Mouse (Mus musculus) megakaryocyte, adult 5-6 weeks (primary cell): ENCODE measurements around the gene Mpig6b. TPM values are rescaled to one million over a fixed set of nuclear protein-coding genes. Genes with fewer than 3 reads are reported as not detected.
"Not testable (repeated sequence)": the region's sequence is repeated elsewhere in the genome, so short reads cannot be mapped to it uniquely, and the experiment has no call there.

Experiments used
- ATAC-seq: 2 replicates; pipeline ENCODE4 v1.8.0; 2016; ENCODE audit warnings: mild to moderate bottlenecking, inconsistent platforms; ENCODE audit not compliant: poor library complexity, severe bottlenecking
- total RNA-seq, 2 experiments: library from RNA; stranded (forward) in 1 of 2; stranded (reverse) in 1 of 2; fragments of 153-499, 151-499 nt in 1 of 2; fragments of 221-1000, 200-1000 nt in 1 of 2; gene quantifications; 2 replicates each; pipeline versions ENCODE4 v1.2.3 to v1.2.4; 2015 to 2017

Gene Mpig6b
- total RNA-seq, 2 experiments from 2014 or later: not detected

DNA sequence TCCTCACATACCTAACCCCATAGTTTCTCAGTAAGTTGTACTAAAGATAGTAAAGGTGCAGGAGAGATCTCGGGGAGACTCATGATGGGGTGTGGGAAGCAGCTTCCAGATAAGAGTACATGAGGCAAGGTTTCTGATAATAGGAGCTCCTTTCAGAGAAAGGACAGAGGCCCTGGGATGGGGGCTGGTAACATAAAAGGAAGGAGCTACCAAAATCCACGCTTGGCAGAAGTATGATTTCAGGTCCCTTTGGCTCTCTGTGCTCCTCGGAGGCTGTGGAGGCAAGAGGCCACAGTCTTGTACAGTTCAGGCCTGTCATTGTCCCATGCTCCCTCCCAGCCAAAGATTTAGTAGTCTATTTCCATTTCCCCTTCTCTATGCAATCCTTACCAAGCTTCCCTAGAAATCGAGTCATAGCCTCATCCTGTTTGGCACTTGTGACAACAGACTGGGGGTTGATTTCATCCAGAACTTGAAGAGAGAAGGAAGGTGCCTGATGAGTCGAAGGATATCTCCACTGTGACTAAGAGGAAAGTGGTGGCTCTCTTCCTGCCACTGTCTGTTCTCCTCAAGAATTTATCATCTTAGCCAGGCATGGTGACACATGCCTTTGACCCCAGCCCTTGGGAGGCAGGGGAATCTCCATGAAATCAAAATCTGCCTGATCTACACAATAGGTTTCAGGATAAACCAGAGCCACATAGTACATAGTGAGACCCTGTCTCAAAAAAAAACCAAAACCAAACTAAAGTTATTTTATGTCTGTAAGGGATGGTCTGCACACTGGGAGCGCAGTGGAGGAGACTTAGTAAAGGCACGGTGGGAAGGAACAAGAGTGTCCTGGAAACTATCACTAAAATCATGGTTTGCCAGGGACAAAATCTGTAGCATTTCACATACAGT, 20.8 kb downstream of the Mpig6b start:
- no peak for ATAC-seq

DNA sequence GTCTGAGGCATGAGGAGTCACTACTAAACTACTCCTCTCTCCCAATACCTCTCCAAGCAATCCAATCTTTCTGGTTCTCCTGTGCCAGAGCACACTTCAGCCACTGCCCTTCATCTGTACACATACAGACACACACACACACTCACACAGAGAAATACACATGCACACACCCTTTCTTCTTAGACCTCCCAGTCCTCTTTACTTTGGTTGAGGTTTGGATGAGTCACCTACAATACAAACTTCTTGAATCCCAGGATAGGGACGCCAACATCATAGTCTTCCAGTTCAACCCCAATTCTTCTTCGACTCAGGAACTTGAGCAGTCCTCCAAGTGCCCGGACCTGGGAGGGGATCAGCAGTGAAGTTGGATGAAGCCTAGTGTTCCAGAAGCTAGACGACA, 22.2 kb downstream of the Mpig6b start:
- ATAC-seq: no peak

DNA sequence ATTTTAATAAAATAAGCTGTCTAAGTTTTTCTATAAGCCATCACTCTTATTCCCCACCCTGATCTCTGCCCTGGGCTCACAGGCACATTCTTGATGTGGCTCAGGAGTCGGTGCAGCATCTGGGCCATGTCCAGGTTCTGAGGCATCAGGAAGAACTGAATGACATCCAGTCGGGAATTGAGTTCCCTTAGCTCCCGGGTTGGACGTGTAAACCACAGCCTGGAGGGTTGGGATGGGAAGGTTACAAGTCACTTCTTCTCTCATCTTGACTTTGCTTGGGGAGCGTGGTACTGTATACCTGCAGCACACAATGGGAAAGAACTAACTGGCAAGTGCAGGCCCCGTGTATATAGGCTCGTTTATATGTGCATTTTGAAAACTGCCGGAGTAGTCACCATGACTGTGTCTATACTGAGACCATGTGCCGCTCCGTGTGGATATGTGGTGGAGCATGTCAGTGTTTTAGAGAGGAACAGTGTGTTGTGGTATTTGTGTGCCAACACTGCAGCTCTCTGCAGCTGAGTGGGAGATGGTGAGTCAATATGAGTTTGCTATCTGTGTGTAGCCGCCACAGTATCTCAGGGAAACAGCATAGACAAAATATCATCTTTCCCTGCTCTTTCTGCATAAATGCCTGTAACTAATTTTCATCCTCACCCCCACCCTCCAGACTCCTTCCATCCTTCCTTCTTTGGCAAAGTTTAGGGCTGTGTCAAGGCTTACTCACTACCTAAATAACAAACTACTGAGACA, 26.7 kb downstream of the Mpig6b start:
- no peak for ATAC-seq

DNA sequence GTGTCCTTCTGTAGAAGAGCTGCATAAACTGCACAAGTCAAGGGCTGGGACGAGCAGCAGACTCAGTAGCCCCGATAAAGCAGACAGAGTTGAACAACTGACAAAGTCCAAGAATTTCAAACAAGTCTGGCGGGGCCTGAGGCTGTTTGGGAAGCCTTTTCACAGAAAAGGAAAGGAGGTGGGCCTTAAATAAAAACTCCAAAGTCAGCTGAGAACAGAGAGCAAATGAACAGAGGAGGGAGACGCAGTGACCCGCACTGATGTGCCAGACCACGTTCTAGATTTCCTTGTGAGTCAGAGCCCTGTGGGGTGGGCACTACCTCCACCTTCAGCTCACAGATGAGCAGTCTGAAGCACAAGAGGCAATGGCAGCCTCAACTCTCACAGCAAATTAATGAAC, 31.1 kb downstream of the Mpig6b start:
- ATAC-seq: no peak

DNA sequence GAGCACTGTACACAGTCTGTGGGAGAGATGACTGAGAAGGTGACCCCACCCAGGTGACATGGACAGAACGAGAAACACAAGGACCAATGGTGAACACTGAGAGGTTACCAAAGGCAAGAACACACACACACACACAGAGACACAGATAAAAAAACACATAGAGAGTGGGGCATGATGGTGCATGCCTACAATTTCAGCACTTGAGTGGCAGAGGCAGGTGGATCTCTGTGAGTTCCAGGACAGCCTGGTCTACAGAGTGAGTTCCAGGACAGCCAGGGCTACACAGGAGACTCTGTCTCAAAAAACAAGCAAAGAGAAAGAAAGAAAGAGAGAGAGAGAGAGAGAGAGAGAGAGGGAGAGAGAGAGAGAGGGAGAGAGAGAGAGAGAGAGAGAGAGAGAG, 32.3 kb downstream of the Mpig6b start:
- ATAC-seq: not testable (repeated sequence)

DNA sequence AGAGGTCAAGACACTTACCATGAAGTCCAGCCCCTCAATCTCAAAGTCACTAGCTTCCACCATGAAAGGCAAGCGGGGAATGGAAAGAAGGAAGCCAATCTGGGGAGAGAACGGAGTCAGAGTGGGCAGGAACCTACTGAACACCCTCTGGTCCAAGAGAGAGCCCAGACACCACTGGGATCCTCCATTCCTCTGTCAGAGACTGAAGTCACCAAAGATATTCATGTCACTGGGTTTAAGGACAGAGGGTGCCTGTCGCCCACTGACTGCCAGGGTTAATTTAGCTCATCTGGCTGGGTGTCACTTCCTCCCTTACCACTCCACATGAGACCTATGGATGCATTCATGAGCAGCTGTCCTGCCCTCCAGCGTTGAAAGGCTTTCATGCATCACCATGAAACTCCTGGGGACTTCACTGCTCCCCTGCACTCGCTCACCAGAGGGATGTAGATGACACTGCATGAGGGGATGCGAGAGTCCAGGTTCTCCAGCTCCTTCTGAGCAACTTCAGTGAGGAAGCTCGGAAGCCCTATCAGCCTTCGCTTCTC, 33.6 kb downstream of the Mpig6b start:
- ATAC-seq: no peak

DNA sequence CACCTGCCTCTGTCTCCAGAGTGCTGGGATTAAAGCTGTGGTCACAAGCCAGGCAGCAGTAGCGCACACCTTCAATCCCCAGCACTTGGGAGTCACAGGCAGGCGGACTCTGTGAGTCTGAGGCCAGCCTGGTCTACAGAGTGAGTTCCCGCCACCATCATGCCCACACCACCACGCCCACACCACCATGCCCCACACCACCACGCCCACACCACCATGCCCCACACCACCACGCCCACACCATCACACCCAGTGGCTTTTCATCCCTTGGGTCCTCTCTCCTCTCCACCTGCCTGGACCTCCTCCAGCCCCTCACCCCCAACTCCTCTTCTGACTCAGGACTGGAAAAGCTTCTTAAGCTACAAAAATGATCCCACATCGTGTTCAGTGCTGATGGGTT, 34.1 kb downstream of the Mpig6b start:
- ATAC-seq: no peak

DNA sequence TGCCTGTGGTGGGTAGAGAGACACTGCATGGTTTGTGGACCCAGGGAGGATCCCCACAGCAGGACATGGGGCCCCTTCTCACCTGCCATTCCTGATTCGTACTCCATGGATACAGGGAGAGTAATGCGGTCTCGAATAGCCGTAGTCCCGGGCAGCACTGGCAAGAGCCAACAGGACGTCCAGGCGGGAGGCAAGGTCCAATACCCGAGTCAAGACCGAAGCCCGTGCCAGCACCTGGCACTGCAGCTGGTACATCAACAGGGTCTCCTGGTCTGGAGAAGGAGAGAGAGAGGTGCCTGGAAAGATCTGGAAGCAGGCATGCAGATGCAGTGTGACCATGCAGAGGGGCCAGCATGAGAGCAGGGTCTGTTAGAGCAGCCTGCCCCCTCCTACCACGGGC, 34.7 kb downstream of the Mpig6b start:
- ATAC-seq: no peak

DNA sequence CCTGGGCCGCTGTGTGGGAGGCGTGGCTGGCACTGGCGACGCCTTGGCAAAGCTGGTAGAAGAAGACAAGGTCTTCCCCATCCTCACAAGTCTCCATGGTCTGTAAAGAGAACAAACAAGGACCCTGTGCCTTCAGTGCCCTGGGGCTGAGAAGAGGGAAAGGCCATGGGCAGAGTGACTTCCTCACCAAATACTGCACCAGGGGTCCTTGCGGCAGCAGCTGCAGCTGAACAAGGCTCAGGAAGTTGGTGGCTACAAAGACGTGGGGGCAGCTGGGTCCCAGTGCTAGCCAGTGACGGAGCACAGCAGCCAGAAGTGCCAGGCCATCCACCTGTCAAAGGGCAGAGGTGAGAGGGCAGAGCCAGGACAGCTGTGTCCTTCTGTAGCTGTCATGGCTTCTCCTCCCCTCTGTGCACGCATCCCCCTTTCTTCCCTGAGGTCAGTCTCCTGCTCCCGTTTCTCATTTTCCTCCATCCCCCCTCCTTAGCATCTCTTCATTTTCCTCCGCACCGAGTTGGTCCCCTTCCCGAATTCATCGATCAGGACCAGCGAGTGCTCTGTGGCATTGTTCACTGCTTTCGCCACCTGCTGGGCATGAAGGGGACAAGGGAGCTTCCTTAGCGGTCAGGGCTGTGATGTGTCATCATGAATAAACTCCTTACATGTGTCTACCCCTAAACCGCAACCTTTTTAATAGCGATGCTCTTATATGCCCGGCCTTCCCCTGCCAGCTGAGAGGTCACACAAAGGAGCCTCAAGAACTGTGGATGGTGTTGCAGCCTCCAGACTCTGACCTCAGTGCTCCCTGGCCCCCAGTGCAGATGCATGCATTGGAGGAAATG, 36.1 kb downstream of the Mpig6b start:
- ATAC-seq: peak; percentile 78

DNA sequence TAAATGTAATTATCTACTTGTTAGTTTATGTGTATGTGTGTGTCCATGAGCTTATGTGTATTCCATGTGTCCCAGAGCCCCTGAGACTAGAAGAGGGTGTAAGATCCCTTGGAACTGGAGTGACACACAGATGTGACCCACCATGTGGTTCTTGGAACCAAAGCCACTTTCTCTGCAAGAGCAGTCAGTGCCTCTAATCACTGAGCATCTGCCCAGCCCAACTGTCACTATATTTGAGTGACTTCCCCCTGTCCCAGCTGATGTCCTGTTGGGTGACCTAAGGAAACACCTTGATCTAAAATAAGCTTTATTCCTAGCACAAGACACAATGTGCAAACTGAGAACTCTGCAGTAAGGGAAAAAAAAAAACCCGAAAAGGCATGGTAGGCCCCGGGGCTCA, 37.7 kb downstream of the Mpig6b start:
- no peak for ATAC-seq

DNA sequence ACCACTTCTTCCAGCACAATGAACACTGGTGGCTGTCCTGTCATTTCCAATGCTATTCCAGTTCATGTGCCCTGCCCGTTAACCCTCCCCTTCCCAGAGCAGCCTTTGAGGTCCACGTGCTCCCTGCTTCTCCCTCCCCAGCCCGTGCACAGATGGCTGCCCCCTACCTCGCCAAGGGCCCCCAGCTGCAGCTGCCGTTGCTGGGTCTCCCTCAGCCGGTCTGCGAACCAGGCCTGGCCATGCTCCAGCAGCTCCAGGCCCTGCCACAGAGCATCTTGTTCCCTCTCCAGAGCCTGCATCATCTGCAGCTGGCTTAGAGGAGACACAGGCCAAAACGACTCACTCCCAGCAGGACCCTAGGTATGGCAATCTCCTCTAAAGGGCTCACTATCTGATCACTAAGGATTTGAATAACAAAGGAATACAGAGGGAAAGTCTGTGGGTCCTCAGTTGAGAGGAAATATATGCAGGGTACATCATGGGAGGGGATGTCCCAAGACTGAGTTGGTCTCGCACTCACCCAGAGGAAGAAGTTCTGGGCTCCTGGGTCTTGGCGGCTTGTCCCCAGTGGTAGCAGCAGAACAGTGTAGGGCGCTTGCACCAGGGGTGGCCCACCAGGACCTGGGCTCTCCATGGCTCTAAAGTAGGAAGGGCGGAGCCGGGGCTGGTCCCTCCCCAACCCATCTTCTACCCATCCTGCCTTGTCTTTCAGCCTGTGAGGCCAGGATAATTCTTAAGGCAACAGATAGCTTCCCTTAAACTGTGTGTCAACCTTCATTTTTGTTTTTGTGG, 38.5 kb downstream of the Mpig6b start, which contains the start of gene Sapcd1:
Gene Sapcd1 (minus strand): TSS at position 740 of the 792 bp plus-strand sequence.
- ATAC-seq: no peak

DNA sequence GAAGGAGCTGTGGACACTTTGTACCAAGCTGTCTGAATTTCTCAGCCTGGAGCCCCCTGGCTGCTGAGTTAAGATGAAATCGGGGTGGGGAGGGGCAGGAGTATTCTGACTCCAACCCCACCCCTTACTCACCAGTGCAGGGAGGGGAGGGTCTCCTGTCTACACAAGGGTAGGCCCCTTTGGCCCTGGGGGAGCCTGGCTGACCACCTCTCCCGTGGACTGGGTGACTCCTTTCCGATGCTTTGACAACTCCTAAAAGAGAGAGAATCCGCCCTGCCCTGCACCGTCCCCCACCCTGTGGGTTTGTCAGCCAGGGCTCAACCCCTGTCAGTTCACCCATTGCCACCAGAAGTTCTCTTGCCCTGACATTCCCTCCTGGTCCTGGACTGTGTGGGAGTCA, 39.8 kb downstream of the Mpig6b start:
- ATAC-seq: no peak

DNA sequence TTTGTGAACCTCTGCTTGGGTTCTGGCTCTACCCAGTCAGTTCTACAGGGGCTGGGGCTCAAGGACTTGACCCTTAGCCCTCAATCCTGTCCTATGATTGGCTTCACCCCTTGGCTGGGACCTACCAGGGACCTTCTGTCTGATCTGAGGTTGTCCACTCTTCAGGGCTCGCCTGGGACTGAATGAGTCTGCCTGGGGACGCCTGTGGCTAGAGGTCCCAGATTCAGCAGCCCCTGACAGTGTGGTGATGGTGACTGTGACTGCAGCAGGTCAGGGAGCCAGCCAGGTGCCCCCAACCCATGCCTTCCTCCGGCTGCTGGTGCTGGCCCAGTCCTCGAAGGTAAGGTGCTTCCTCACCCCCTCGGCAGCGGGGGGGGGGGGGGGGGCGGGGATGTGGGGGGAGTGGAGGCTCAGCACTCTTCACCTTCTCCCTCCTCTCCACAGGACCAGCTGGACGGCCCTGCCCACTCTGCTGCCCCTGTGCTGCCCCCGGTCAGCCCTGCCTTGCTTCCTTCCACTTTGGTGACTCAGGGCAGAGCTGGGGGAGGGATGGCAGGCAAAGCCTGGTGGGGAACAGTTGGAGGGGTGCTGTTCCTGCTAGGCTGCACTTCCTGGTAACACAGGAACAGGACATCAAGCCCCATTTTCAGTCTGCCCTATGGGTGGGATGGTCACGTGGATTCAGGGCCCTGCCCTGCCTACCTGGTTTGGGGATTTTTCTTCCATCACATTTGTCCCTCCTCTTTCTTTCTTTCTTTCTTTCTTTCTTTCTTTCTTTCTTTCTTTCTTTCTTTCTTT, 41.1 kb downstream of the Mpig6b start:
- ATAC-seq: no peak

DNA sequence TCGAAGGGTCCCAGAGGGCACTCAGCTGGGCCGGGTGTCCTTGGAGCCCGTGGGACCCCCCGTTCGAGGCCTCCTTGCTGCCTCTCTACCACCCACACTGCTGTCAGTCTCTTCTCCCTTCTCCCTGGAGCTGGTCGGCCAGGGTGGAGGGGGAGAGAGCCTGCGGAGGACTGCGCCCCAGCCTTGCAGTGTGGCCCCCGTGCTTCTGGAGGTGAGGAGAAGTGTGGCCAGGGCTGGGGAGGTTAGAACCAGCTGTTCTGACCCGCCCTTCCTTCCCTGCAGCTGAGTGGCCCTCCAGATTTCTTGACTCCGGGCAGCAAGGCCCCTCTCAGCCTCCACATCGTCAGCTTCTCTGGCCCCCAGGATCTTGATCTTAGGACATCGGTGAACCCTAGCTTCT, 41.7 kb downstream of the Mpig6b start:
- ATAC-seq: no peak

DNA sequence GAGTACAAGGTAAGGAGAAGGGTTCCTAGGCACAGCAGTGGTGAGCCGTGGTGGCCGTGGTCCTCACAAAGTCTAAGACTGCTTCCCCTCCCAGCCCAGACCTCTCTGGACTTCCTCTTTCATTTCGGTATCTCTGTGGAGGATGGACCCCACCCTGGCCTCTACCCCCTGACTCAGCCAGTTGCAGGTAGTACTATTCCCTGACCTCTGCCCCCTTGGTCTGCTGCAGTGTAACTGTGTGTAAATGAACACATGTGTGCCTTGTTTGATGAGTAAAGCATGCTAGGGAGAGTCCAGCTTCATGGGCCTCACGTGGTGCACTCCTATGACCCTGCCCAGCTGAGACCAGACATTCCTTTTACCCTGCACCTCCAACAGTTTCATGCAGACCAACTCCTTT, 42.2 kb downstream of the Mpig6b start:
- peak; percentile 83 for ATAC-seq

DNA sequence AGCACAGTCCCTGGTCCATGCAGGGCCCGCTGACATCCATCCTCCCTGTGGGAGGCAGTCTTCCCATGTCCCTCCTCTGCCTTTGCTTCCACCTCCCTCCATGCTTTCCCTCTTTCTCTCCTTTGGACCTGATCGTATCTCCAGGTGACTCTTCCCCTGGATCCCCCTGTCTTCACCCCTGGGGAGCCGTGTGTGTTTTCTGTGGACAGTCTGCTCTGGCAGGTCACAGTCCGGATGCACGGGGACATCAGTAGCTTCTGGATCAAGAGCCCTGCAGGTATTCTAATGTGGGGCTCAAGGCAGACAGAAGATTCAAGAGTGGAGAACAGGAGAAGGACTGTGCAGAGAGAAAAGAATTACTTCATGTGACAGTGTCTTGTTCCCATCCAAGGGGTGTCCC, 42.8 kb downstream of the Mpig6b start:
- ATAC-seq: no peak

DNA sequence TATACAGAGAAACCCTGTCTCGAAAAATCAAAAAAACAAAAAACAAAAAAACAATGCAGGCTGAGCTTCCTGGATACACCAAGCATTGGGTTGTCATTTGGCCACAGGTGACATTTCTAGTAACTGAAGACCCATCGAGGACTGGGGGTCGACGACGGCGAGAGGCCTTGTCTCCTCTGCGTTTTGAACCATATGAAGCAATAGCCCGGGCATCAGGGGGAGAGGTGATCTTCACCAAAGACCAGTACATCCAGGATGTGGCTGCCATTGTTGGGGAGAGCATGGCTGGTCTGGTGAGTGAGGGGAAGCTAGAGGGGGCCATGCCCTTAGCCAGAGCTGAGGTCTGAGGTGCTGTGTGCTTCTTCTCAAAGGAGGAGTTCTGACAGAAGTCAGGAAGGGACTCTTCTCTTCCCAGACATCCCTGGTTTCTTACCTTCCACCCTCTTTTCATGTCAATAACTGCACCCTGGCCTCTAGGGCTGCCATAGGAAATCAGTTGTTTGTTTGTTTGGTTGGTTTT, 43.4 kb downstream of the Mpig6b start:
- no peak for ATAC-seq

DNA sequence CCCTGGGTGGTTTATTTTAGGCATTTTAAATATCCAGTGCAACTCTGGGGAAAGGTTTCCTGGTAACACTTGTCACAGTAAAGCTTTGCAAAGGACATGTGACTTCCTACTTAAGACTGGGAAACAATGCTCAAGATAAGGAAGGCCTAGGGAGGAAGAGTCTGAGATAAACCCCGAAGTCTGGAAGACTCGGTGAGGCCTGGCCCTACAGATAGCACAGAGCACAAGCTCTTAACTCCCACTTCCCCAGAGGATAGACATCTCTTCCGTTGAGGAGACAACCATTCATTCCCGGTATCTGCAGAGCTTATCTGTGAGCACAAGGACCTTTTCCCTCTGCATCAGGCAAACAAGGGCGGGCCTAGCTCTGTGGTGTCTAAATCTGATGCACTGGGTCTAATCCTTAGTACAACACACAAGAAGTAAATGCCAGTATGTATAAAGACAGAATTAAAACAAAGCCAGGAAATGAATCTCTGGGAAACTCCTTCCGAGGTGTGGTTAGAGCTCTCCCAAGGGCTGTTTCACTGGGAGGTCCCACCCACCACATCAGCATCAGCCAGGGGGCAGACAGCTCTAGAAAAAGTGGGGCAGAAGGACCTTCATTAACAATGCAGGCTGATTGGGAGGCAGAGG, 44.0 kb downstream of the Mpig6b start:
- no peak for ATAC-seq
